In genomic region chr16:10522811-10523210, GRCm38 (mm10) we compare ENCODE assay signal across 8 mouse cellular contexts. TPM values are rescaled to one million over a fixed set of nuclear protein-coding genes. Genes with fewer than 3 reads are reported as not detected.
DNase-seq lines count a peak whose midpoint lies in the region; ATAC-seq lines count a peak whose summit lies in the region.

No protein-coding gene starts in this region.

- no peak overlapping the region for H3K27ac ChIP-seq in heart, embryonic 10.5 days

- no peaks in the 10 kb centered on the region for H3K36me3 ChIP-seq in heart, embryonic 10.5 days

- 0 out of 2 replicates have a peak, but pooled peaks have one; percentile 34 for ATAC-seq in monocyte, adult 5-6 weeks (replicated peaks; ENCODE audit: insufficient number of reproducible peaks, low FRiP score, low TSS enrichment, poor library complexity, severe bottlenecking)

- H3K4me3 ChIP-seq in heart, embryonic 10.5 days: no peak overlapping the region

- H3K27me3 ChIP-seq in heart, embryonic 10.5 days (ENCODE audit: insufficient read depth, poor library complexity, severe bottlenecking): no peaks in the 10 kb centered on the region

- WGBS in heart, embryonic 10.5 days: 90% methylated on average over 1 of the region's 1 CpGs

- DNase-seq in heart, postnatal 10 days: peak; percentile 70 to 84
- no peak for DNase-seq in heart, embryonic 10.5 days (ENCODE audit: low spot score)
- DNase-seq in CD4-positive helper T cell, adult 2 months (ENCODE audit: low read depth, low spot score): peak; percentile 51
- peak; percentile 82 for DNase-seq in adrenal gland, postnatal 10 days
- DNase-seq in frontal cortex, postnatal 25 days (ENCODE audit: low spot score in 2 of 2): peak; percentile 62 to 72
- DNase-seq in layer of hippocampus, postnatal 14 days (ENCODE audit: low spot score in 2 of 2): peak; percentile 68 to 85
- DNase-seq in thymus, postnatal 0 days (ENCODE audit: low spot score): peak; percentile 71

- H3K4me1 ChIP-seq in heart, embryonic 10.5 days: peaks cover 3% of the 10 kb centered on the region; the same call in 1 of the 2 replicates

- no peaks in the 10 kb centered on the region for H3K9me3 ChIP-seq in heart, embryonic 10.5 days

- intact Hi-C loops in heart, postnatal 10 days (cut with DNase I): loop anchor here (5.0 kb wide), 1 partner anchor 126 kb away; the partner anchor contains the start of gene Tekt5

RNA-seq across cellular contexts. Expression of gene Dexi, which starts 20.0 kb away (rescaled TPM):
- total RNA-seq in heart, postnatal 10 days (2021): 10 to 100 TPM; 23.6 to 27.8 TPM
- 11.9 and 13.8 TPM in 2 replicates for polyA plus RNA-seq in heart, embryonic 10.5 days (2016; fragmentation: Nextera tagmentation; extraction: Ambion mirVana)
- 10 to 100 TPM; 16.3 to 18.0 TPM for total RNA-seq in adrenal gland, postnatal 10 days (2021)
- total RNA-seq in layer of hippocampus, postnatal 14 days (2021): 10 to 100 TPM; 45.7 to 46.9 TPM
- 4.7 to 11.4 TPM (median 10.3 TPM) in 3 replicates for total RNA-seq in monocyte, adult 5-6 weeks (2017)
- 27.0 and 35.2 TPM in 2 replicates for polyA plus RNA-seq in thymus, postnatal 0 days (2015; fragmentation: Nextera tagmentation; extraction: Ambion mirVana)

RNA-seq across cellular contexts. Expression of gene Clec16a, which starts 22.3 kb away (rescaled TPM):
- 10 to 100 TPM; 47.7 to 50.1 TPM for total RNA-seq in heart, postnatal 10 days (2021)
- polyA plus RNA-seq in heart, embryonic 10.5 days (2016; fragmentation: Nextera tagmentation; extraction: Ambion mirVana): 24.5 and 27.3 TPM in 2 replicates
- total RNA-seq in adrenal gland, postnatal 10 days (2021): 10 to 100 TPM; 35.0 to 35.7 TPM
- total RNA-seq in layer of hippocampus, postnatal 14 days (2021): 10 to 100 TPM; 72.6 to 77.5 TPM
- 14.0 to 27.1 TPM (median 19.1 TPM) in 3 replicates for total RNA-seq in monocyte, adult 5-6 weeks (2017)
- 38.5 and 50.7 TPM in 2 replicates for polyA plus RNA-seq in thymus, postnatal 0 days (2015; fragmentation: Nextera tagmentation; extraction: Ambion mirVana)

RNA-seq across cellular contexts. Expression of gene Ciita, which starts 43.0 kb away (rescaled TPM):
- total RNA-seq in heart, postnatal 10 days (2021): under 1 TPM; 0.17 to 0.35 TPM
- 0.05 and 0.27 TPM in 2 replicates for polyA plus RNA-seq in heart, embryonic 10.5 days (2016; fragmentation: Nextera tagmentation; extraction: Ambion mirVana)
- 1 to 10 TPM; 1.6 to 2.8 TPM for total RNA-seq in adrenal gland, postnatal 10 days (2021)
- under 1 TPM in 1 of 2 experiments, not detected in 1; 0.38 TPM for total RNA-seq in layer of hippocampus, postnatal 14 days (2021)
- total RNA-seq in monocyte, adult 5-6 weeks (2017): 8.5 to 13.2 TPM (median 12.3 TPM) in 3 replicates
- polyA plus RNA-seq in thymus, postnatal 0 days (2015; fragmentation: Nextera tagmentation; extraction: Ambion mirVana): 21.1 and 22.6 TPM in 2 replicates
